Mouse (Mus musculus) neural tube, embryonic 14.5 days (tissue): ENCODE measurements around the gene Xaf1. TPM values are rescaled to one million over a fixed set of nuclear protein-coding genes. Genes with fewer than 3 reads are reported as not detected.

Source experiments
- polyA plus RNA-seq: library from polyadenylated mRNA; unstranded; fragments of >200 nt; fragmentation: Nextera tagmentation; extraction: Ambion mirVana; gene quantifications from 2 replicates; pipeline ENCODE4 v1.2.1, GENCODE M21; 2014

Gene Xaf1
- polyA plus RNA-seq, 1 experiment from 2014 or later = 1.6 TPM

Other genes starting within 250 kb of the Xaf1 start
- 4.4 and 6.4 TPM in 2 replicates for gene Pitpnm3, start 165.9 kb upstream of the Xaf1 start, polyA plus RNA-seq
- gene Gm43951, start 94.8 kb upstream of the Xaf1 start, polyA plus RNA-seq = 0.12 and 0.36 TPM in 2 replicates
- 15.9 and 20.1 TPM in 2 replicates for gene 4933427D14Rik, start 94.2 kb upstream of the Xaf1 start, polyA plus RNA-seq
- 147 and 158 TPM in 2 replicates for gene Txndc17, start 94.1 kb upstream of the Xaf1 start, polyA plus RNA-seq
- gene Med31, start 86.0 kb upstream of the Xaf1 start, polyA plus RNA-seq = 54.9 and 55.6 TPM in 2 replicates
- gene Slc13a5, start 34.4 kb upstream of the Xaf1 start, polyA plus RNA-seq = 0.76 and 1.8 TPM in 2 replicates
- gene Fbxo39, start 12.8 kb downstream of the Xaf1 start, polyA plus RNA-seq = not detected in 2 replicates
- 5.5 and 8.8 TPM in 2 replicates for gene Tekt1, start 60.8 kb downstream of the Xaf1 start, polyA plus RNA-seq
- gene Smtnl2, start 110.1 kb downstream of the Xaf1 start, polyA plus RNA-seq = 3.3 and 5.3 TPM in 2 replicates
- not detected in 2 replicates for gene Ggt6, start 133.9 kb downstream of the Xaf1 start, polyA plus RNA-seq
- 55.1 and 63.5 TPM in 2 replicates for gene Mybbp1a, start 139.7 kb downstream of the Xaf1 start, polyA plus RNA-seq
- gene Spns2, start 188.3 kb downstream of the Xaf1 start, polyA plus RNA-seq = 12.1 and 15.1 TPM in 2 replicates
- gene Spns3, start 248.9 kb downstream of the Xaf1 start, polyA plus RNA-seq = 0.11 TPM in 1 of 2 replicates, not detected in the other